Mouse (Mus musculus) kidney, adult 18-20 months (tissue): ENCODE data around the gene Icam1.
A peak's percentile ranks its signal among the peaks of the same experiment; 100 is the strongest.
"Not testable (repeated sequence)": the region's sequence is repeated elsewhere in the genome, so short reads cannot be mapped to it uniquely, and the experiment has no call there.

Experiments
- DNase-seq: peaks from one replicate; pipeline ENCODE4 v3.0.0; 2021

Icam1 gene

DNA sequence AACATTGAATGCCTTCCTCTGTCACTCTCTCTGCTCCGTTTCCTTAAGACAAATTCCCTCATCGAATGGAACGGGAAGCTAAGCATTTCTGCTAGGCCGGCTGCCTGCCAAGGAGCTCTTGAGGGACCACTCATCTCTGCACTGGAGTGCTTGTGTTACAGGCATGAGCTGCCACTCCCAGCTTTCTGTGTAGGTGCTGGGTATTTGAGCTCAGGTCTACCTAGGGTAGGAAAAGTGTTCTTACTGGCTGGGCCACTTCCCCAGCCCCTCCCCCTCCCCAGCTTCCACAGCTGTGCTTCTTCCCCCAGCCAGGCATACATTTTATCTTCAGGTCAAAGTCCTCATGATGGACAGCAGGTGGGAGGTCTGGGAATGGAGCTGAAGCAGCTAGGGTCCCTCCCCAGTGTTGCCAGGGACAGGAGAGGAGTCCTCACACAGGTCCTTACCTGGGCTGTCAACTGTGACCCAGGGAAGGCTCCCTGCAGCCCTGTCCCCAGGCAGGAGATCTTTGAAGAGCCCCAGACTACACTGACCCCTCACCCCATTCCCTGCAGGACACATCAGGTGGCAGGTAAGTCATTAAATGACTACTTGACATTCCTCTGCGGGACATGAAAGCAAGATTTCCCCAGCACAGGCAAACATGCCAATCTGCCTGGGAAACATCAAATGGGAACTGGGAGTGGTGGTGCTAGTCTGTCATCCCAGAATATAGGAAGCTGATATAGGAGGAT is 22.5 kb upstream of the Icam1 start:
- no peak for DNase-seq

DNA sequence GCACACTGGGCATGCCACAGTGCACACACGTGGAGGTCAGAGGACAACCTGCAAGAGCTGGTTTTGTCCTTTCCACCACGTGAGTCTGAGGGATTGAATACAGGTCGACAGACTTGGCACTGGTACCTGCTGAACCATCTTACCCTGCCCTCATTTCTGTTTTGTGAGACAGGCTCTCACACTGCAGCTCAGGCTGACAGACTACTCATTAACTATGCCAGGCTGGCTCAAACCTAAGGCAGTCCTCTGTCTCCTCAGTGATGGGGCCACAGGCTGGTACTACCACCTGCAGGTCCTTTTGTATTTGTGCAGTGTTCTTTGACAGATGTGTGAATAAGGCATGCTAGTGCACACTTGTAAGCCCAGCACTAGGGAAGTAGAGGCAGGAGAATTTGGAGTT is 20.7 kb upstream of the Icam1 start:
- DNase-seq, result peak; percentile 54

- no peak for DNase-seq
Measured at GRCm38 (mm10) chr9:20997065-20997464, 18.7 kb upstream of the Icam1 start.

DNA sequence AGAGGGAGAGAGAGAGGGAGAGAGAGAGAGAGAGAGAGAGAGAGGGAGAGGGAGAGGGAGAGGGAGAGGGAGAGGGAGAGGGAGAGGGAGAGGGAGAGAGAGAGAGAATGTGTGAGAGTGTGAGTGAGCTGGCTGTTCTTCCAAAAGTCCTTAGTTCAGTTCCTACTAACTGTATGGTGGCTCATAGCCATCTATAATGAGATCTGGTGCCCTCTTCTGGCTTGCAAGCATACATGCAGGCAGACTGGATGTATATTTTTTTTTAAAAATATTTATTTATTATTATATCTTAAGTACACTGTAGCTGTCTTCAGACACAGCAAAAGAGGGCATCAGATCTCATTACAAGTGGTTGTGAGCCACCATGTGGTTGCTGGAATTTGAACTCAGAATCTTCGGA is 17.4 kb upstream of the Icam1 start:
- not testable (repeated sequence) for DNase-seq

GRCm38 (mm10) chr9:21000811-21001210 is 15.0 kb upstream of the Icam1 start:
- DNase-seq, result peak; percentile 45

GRCm38 (mm10) chr9:21001651-21002200 is 14.1 kb upstream of the Icam1 start:
- no peak for DNase-seq

DNA sequence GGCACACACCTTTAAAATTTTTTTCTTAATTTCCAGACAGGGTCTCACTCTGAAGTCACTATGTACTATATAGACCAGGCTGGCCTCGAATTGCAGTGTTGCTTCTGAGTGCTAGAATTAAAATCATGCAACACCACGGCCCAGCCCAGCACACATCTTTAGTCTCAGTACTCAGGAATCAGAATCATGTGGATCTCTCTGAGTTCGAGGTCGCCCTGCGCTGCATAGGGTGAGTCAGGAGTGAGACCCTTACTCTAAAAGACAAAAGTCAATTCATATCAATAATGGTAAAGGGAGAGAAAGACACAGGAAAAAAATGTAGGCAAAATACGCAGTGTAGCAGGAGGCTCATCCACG is 13.5 kb upstream of the Icam1 start:
- DNase-seq, result no peak

GRCm38 (mm10) chr9:21002627-21003551 is 12.9 kb upstream of the Icam1 start, which contains the start of gene Mrpl4:
TSS of gene Mrpl4 (plus strand) at chr9:21002738.
- DNase-seq, result peak; percentile 89

DNA sequence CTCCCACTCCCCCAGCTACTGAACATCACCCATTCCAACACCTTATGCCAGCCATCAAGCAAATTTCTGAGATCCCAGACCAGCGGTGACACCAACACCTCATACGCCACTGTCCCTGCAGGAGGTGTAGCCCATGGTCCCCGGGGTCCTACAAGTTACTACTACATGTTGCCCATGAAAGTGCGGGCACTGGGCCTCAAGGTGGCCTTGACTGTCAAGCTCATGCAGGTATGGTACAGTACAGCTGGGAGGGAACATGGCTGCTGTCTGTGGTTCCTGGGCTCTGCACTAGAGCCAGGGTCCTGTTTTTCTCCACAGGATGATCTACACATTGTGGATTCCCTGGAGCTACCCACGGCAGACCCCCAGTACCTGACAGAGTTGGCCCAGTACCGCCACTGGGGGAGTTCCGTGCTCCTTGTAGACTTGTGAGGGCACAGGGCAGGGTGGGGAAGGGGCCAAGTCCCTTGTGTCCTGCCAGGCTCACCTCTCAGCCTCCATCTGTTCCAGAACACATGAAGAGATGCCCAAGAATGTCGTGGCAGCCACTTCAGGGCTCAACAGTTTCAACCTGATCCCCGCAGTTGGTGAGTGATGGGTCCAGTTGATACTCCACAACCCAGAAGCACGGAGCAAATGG is 8.4 kb upstream of the Icam1 start:
- DNase-seq, result no peak

- no peak for DNase-seq
Measured at GRCm38 (mm10) chr9:21008007-21008406, 7.8 kb upstream of the Icam1 start.

DNA sequence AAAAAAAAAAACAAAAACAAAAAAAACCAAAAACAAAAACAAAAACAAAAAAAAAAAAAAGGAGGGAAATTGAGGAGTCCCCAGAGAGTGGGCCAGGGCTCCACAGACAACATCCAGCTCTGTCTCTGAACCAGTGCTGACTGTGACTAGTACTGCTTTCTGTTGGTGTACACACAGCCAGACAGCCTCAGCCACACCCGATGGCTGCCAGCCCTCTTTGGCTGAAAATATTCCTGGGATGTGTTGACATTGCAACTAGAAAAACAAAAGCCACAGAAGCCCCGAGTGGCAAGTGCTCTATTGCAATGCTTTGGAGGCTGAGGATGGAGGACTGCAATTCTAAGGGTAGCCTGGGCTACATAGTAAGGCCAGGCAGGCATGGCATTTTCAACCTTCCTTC is 5.4 kb upstream of the Icam1 start:
- DNase-seq, result no peak

- not testable (repeated sequence) for DNase-seq
Measured at GRCm38 (mm10) chr9:21010939-21011541, 4.7 kb upstream of the Icam1 start.

DNA sequence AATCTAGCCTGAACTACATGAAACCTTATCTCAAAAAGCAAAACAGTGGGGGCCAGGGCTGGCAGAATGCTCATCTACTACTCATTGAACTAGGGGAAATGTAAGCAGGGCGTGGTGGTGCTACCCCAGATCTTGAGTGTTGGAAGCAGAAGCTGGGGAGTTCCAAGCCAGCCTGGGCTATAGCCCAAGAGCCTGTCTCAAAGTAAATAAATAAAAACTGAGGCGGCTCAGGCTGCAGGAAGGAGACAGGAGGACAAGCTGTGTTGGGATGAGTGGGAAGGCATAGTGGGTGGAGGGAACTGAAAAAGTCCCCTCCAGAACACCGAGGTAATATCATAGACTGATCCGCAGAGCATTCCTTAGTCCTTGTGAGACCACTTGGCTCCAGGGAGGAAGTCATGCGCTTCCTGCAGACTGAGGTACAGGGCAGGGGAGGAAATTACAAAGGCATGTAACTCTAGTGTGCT is 3.9 kb upstream of the Icam1 start:
- DNase-seq, result no peak

DNA sequence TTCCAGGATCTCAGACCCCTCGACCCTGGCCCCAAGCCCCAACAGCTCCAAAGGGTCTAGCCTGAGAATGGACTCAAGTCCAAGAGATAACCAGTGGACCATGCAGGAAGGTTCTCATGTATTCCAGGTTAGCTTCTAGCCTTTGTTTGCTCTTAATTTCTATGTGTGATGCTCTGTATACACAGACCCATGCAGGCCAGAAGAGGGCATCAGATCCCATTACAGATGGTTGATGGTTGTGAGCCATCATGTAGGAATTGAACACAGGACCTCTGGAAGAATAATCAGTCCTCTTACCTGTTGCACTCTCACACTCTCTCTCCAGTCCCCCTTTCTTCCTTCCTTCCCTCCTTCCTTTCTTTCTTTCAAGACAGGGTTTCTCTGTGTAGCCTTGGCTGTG is 3.4 kb upstream of the Icam1 start:
- DNase-seq, result no peak

GRCm38 (mm10) chr9:21014691-21015570 is 854 bp upstream of the Icam1 start:
- peak; percentile 76 for DNase-seq

DNA sequence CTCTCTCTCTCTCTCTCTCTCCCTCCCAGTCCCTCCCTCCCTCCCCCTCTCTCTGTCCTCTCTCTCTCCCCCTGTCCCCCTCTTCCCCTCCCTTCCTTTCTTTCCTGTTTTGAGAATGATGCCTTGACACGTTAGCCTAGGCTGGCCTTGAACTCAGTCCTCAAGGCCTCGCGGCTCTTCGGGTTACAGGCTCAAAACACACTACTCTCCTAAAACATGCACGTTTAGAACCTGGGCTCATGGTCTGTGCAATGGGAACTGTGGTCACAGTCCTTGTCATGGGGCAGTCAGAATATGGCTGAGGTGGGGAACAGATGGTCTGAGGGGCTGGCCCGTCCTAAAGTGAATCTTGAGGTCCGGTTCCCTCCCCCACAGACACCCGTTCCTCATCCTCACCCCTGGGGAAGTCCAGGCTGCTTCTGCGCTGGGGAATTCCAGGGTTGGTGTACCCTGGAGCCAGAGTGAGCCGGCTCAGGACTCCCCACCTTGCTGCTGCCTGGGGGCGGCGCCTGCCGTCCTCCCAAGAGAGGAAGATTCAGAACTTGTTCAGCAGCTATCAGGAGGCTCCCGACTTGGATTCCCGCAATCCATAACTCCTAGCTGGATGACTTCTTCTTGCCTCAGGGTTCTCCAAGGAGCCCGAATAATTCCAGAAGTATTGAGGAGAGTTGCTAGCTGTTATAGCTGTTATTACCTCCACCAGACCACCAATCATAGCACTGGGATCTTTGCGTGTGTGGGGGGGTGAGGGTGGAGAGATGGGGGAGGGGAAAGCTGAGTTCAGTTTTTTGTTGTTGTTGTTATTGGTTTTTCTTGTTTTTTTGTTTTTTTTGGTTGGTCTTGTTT is 769 bp downstream of the Icam1 start:
- no peak for DNase-seq

DNA sequence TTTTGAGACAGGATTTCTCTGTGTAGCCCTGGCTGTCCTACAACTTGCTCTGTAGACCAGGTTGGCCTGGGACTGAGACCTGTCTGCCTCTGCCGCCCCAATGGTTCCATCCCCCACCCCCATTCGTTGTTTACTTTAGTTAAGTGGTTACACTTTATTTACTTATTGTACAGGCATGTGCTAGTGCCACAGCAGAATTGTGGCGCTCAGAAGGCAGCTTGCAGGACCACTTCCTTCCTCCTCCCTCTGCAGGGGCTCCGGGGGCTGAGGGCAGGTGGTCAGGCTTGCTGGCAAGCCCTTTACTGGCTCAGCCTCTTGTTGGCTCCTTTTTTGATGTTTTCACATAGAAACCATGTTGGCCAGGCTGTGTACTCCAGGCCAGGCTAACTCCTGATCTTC is 1.4 kb downstream of the Icam1 start:
- DNase-seq, result no peak

DNA sequence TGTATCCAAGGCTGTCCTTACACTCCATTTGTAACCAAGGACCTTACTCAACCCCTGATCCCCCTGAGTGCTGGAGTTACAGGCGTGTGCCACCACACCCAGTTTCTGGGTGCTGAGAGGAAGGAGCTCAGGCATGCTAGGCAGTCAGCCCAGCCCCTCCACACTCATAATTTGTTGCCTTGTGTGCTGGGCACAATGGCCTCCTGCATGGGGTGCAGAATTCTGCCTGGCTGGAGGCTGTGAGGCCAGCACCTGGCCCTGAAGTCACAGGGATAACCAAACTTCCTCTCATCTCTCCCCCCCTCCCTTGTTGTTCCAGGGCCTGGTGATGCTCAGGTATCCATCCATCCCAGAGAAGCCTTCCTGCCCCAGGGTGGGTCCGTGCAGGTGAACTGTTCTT is 2.8 kb downstream of the Icam1 start:
- DNase-seq, result no peak

DNA sequence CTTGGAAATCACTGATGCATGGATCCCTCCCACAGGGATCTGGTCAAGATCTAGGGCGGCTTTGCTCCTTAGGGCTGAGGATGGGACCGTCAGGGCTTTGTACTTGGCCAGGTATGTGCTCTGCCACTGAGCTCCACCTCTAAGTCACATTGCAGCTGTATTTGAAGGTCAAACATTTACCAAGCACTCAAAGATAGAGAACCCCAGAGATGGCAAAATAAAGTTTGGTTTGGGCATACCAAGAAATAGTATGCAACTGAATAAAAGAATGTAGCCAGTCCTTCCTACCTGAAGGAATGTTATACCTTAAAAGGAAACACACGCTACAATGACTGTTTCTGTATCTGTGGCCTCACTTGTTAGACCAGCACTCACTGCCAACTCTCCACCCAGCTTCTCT is 5.6 kb downstream of the Icam1 start:
- DNase-seq, result no peak

GRCm38 (mm10) chr9:21022288-21022687 is 6.5 kb downstream of the Icam1 start:
- DNase-seq, result no peak

DNA sequence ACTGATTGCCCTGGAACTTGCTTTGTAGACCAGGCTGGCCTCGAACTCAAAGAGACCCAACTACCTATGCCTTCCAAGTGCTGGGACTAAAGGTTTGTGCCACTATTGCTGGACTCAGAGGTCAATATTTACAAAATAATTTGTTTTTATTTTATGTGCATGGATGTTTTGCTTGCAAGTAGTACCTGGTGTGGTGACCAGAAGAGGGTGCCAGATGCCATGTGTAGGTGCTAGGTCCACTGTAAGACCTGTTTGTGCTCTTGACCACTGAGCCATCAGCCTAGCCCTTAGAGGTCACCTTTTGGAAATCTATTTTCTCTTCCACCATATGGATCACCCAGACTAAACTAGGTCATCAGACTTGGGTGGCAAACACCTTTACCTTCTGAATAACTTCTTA is 6.9 kb downstream of the Icam1 start:
- DNase-seq, result no peak
